Mouse (Mus musculus): ENCODE measurements around the gene Lsamp. TPM values are rescaled to one million over a fixed set of nuclear protein-coding genes. Genes with fewer than 3 reads are reported as not detected.

Gene Lsamp
- polyA plus RNA-seq, 1 experiment from 2014 or later: 31.1 TPM

DNA sequence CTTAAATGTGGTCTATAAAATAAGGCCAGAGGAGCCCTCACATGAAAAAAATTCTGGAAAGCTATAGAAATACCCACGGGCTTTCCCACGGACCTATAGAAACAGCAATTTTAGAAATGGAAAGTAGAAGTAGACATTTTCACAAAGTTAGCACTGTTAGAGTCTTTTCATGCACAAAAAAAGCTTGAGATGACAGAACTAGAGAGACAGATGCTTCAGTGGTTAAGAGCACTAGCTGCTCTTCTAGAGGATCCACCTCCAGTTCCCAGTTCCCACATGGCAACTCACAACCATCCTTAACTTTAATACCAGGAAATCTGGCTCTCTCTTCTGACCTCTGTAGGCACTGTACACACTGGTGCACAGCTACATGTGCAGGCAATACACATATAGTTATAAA, 2049.3 kb downstream of the Lsamp start:
- H3K36me3 ChIP-seq: no peaks in the 10 kb centered on the region
- H3K27ac ChIP-seq: no peak overlapping the region
- no peak overlapping the region for H3K9ac ChIP-seq
- no peak overlapping the region for H3K4me2 ChIP-seq (replicated peaks)
- no peak overlapping the region for H3K4me3 ChIP-seq
- no peaks in the 10 kb centered on the region for H3K4me1 ChIP-seq
- H3K27me3 ChIP-seq: no peaks in the 10 kb centered on the region
- WGBS: 96% methylated on average over 2 of the region's 2 CpGs
- no peaks in the 10 kb centered on the region for H3K9me3 ChIP-seq (replicated peaks)
- ATAC-seq (ENCODE audit: low FRiP score): no peak

DNA sequence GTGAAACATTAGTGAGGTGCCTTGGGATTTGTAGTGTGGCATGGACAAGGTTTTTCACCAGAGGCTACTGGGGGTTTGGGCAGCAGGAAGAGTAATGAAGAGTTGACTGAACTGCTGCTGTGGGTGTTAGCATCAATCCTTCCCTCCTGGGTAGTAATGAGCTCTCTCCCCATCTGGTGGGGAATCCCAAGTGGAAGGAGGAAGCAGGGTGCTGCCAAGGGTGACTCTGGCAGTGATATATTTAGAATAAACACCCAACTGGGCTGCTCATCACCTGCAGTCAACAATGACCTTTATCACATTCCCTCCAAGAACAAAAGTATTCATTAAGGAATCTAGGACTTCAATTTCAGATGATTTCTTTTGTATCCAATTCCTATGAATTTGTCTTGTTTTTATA, 2064.0 kb downstream of the Lsamp start:
- H3K27ac ChIP-seq: no peak overlapping the region
- H3K4me1 ChIP-seq: no peaks in the 10 kb centered on the region
- no peak overlapping the region for H3K4me2 ChIP-seq (replicated peaks)
- ATAC-seq (ENCODE audit: low FRiP score): no peak
- H3K9me3 ChIP-seq (replicated peaks): no peaks in the 10 kb centered on the region
- no peak overlapping the region for H3K4me3 ChIP-seq
- H3K27me3 ChIP-seq: no peaks in the 10 kb centered on the region
- no peak overlapping the region for H3K9ac ChIP-seq
- no peaks in the 10 kb centered on the region for H3K36me3 ChIP-seq

DNA sequence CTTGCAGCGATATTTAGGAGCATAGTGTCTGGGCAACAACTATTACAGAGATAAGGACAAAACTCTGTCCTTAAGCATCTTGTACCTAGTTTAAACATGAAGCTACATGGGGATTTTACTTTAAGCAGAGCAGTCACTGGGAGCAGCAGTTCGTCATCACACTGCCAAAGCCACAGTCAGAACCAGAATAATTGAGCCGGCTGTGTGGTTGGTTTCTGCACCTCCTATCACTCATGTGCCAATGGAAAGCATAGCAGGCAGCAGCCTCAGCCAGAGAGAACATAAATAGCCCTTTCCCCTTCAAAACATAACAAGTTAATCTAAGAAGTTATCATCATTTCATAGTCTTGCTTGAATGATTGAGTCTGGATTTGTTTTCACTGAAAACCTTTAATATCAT, 2075.8 kb downstream of the Lsamp start:
- no peak overlapping the region for H3K4me3 ChIP-seq
- H3K4me1 ChIP-seq: no peaks in the 10 kb centered on the region
- H3K9ac ChIP-seq: no peak overlapping the region
- H3K4me2 ChIP-seq (replicated peaks): no peak overlapping the region
- ATAC-seq (ENCODE audit: low FRiP score): no peak
- no peaks in the 10 kb centered on the region for H3K36me3 ChIP-seq
- H3K27me3 ChIP-seq: no peaks in the 10 kb centered on the region
- H3K9me3 ChIP-seq (replicated peaks): no peaks in the 10 kb centered on the region
- 71% methylated on average over 3 of the region's 3 CpGs for whole genome bisulfite sequencing
- H3K27ac ChIP-seq: no peak overlapping the region

DNA sequence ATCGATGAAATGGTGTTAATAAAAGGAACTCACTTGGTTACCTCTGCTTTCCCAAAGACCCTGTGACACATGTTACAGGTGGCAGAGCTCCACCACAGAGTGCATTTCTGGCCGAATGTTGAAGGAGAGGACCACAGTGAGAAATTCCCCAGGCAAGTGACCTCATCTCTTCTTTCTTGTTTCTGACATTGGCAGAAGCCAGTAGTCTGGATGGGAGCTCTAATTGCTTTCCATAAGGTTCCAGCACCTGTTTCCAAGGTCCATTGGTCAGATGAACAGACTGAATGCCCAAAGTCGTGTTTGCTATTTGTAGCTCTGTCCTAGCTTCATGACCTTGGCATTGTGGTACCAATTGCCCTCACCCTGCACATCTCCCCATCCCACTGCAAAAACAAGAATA, 2090.2 kb downstream of the Lsamp start:
- H3K4me3 ChIP-seq: no peak overlapping the region
- H3K27ac ChIP-seq: no peak overlapping the region
- no peaks in the 10 kb centered on the region for H3K9me3 ChIP-seq (replicated peaks)
- no peaks in the 10 kb centered on the region for H3K4me1 ChIP-seq
- H3K27me3 ChIP-seq: no peaks in the 10 kb centered on the region
- H3K4me2 ChIP-seq (replicated peaks): no peak overlapping the region
- 81% methylated on average over 3 of the region's 3 CpGs for WGBS
- no peak for ATAC-seq (ENCODE audit: low FRiP score)
- H3K36me3 ChIP-seq: no peaks in the 10 kb centered on the region
- no peak overlapping the region for H3K9ac ChIP-seq

DNA sequence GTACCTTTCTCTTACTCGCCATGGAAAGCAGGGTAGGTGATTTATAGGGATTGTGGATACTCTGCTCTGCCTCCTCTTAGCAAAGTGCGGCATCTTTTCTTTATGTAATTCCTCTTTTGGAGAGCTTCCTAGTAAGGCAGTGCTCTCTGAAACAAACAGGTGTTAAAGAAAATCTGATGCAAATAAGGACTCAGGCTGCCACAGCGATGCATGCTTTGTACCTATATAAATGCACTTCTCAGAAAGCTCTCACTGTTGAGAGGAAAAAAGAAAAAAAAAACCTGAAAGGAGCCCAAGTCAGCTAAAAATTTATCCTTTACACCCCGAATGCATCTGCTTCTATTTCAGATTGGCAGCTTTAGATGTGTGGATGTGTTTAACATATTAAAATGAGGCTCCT, 2095.4 kb downstream of the Lsamp start:
- Histone ChIP-seq H3K4me3 (no peak overlapping the region), H3K4me1 (no peaks in the 10 kb centered on the region), H3K27ac (no peak overlapping the region), H3K9ac (no peak overlapping the region), H3K27me3 (no peaks in the 10 kb centered on the region), H3K36me3 (no peaks in the 10 kb centered on the region), H3K4me2 (replicated peaks) (no peak overlapping the region), H3K9me3 (replicated peaks) (no peaks in the 10 kb centered on the region)
- WGBS: 80% methylated on average over 4 of the region's 4 CpGs
- no peak for ATAC-seq (ENCODE audit: low FRiP score)

DNA sequence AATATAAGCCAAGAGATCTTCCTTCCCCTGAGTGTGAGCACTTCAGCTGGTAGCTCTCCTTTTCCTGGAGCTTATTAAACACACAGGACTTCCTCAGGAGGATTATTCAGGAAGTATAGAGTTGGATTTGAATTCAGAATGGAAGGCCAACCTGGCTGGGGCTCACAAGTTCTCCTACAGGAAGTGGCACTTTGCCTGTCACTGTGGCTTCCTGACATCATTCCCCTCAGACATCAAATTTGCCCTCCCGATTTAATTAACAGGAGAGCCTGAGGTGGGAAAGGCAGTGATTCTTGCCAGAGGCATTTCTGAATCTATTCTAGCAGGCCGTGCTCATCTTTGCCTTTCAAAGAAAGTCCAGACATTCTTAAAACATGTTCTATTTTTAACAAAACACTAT, 2097.4 kb downstream of the Lsamp start:
- no peaks in the 10 kb centered on the region for H3K9me3 ChIP-seq (replicated peaks)
- no peak for ATAC-seq (ENCODE audit: low FRiP score)
- H3K36me3 ChIP-seq: no peaks in the 10 kb centered on the region
- H3K9ac ChIP-seq: no peak overlapping the region
- H3K27me3 ChIP-seq: no peaks in the 10 kb centered on the region
- H3K4me2 ChIP-seq (replicated peaks): no peak overlapping the region
- no peaks in the 10 kb centered on the region for H3K4me1 ChIP-seq
- H3K27ac ChIP-seq: no peak overlapping the region
- no peak overlapping the region for H3K4me3 ChIP-seq
- 66% methylated on average over 2 of the region's 2 CpGs for WGBS

DNA sequence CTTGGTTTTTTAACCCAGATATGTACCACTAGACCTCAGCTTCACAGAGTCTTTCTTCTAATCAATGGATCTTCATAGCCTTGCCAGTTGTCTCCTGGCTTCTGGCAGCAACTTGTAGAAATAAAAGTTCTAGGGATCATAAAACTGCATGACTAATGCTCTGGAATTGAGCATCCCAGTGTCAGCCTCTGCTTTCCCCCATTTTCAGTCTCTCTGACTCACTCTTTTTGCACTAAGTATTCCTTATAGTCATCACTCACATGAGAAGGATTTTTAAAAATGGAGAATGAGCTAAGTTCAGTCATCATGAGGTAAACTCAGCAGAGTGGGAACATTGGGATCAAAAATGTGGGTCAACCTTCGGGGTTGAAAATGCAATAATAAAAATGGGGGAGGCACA, 2113.3 kb downstream of the Lsamp start:
- no peak for ATAC-seq (ENCODE audit: low FRiP score)
- H3K9me3 ChIP-seq (replicated peaks): no peaks in the 10 kb centered on the region
- H3K4me2 ChIP-seq (replicated peaks): no peak overlapping the region
- no peak overlapping the region for H3K4me3 ChIP-seq
- H3K4me1 ChIP-seq: no peaks in the 10 kb centered on the region
- 86% methylated on average over 1 of the region's 1 CpGs for WGBS
- H3K27me3 ChIP-seq: no peaks in the 10 kb centered on the region
- H3K36me3 ChIP-seq: no peaks in the 10 kb centered on the region
- H3K27ac ChIP-seq: no peak overlapping the region
- H3K9ac ChIP-seq: no peak overlapping the region

DNA sequence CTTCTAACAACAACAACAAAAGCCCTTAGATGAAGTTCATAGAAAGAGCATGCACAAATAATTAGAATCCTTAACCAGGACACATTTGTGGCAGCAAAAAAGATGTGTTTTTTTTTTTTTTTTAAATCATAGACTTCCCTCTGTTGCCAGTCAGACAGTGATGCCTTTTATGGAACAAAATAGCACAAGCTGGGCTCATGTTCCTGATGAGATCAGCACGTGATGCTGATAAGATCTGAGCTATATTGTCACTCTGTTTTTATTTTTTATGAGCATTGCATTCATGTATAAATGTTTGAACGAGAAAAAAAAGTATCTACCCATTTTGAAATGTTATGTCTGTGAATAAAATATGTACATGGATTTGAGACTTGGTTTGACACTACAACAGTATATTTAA, 2118.0 kb downstream of the Lsamp start:
- Histone ChIP-seq H3K4me3 (no peak overlapping the region), H3K9me3 (replicated peaks) (no peaks in the 10 kb centered on the region), H3K9ac (no peak overlapping the region), H3K36me3 (no peaks in the 10 kb centered on the region), H3K4me2 (replicated peaks) (no peak overlapping the region), H3K27me3 (no peaks in the 10 kb centered on the region), H3K4me1 (no peaks in the 10 kb centered on the region), H3K27ac (no peak overlapping the region)
- WGBS: 71% methylated on average over 2 of the region's 2 CpGs
- ATAC-seq (ENCODE audit: low FRiP score): no peak

DNA sequence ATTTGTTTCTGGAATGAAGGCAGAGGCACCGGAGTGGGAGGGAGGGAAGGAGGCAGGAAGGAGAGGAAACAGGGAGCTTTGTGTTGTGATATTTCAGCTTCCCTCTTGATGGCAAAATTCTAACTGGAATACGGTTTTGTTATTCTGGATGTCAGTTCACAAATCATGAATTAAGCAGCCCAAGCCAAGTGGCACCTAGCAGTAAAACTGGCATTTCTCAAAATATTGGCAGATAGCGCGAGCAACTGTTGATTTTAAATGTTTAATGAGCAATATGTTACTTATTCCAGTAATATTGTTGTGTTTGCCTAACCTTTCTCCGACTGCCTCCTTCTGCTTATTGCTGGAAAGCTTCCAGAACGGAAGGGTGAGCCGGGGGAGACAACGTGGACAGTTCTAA, 2118.5 kb downstream of the Lsamp start:
- ATAC-seq (ENCODE audit: low FRiP score): no peak
- no peaks in the 10 kb centered on the region for H3K4me1 ChIP-seq
- WGBS: 84% methylated on average over 8 of the region's 8 CpGs
- no peaks in the 10 kb centered on the region for H3K36me3 ChIP-seq
- H3K9me3 ChIP-seq (replicated peaks): no peaks in the 10 kb centered on the region
- H3K9ac ChIP-seq: no peak overlapping the region
- no peak overlapping the region for H3K4me3 ChIP-seq
- H3K27me3 ChIP-seq: no peaks in the 10 kb centered on the region
- H3K27ac ChIP-seq: no peak overlapping the region
- no peak overlapping the region for H3K4me2 ChIP-seq (replicated peaks)

DNA sequence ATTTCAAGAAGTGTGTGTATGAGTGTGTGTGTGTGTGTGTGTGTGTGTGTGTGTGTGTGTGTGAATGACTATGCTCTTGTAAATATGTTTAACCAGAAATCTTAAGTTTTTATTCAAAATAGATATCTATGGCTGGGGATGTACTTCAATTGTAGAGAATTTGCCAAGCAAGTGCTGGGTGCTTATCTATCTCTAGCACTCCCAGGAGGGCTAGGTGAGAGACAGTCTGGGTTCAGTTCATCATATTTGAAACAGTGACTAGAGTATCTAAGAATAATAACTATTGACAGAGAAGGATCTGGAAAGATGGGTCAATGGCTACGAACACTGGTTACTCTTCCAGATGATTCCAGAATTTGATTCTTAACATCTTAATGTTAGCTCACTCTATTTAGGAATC, 2128.1 kb downstream of the Lsamp start:
- H3K9ac ChIP-seq: no peak overlapping the region
- H3K36me3 ChIP-seq: no peaks in the 10 kb centered on the region
- no peak overlapping the region for H3K4me3 ChIP-seq
- 90% methylated on average over 1 of the region's 1 CpGs for WGBS
- H3K27ac ChIP-seq: no peak overlapping the region
- no peaks in the 10 kb centered on the region for H3K9me3 ChIP-seq (replicated peaks)
- no peak overlapping the region for H3K4me2 ChIP-seq (replicated peaks)
- no peaks in the 10 kb centered on the region for H3K27me3 ChIP-seq
- no peak for ATAC-seq (ENCODE audit: low FRiP score)
- no peaks in the 10 kb centered on the region for H3K4me1 ChIP-seq

DNA sequence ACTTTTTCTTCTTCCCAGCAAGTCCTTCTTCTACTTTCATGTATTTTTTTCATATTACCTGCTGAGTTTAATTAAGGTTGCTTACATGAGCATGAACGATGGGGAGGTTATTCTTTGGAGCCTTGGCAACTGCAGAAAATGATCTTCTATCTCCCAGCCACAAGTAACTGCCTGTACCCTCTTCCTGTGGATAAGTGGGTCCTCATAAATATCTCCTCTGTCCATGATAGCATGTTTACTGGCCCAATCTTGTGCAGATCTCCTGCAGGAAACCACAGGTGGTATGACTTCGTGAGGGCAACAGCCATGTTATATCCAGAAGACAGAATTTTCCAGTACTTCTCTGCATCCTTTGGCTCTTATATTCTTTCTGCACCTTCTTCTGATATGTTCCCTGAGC, 2129.1 kb downstream of the Lsamp start:
- no peak overlapping the region for H3K27ac ChIP-seq
- H3K4me2 ChIP-seq (replicated peaks): no peak overlapping the region
- no peaks in the 10 kb centered on the region for H3K27me3 ChIP-seq
- no peaks in the 10 kb centered on the region for H3K4me1 ChIP-seq
- no peak for ATAC-seq (ENCODE audit: low FRiP score)
- H3K4me3 ChIP-seq: no peak overlapping the region
- H3K9me3 ChIP-seq (replicated peaks): no peaks in the 10 kb centered on the region
- no peaks in the 10 kb centered on the region for H3K36me3 ChIP-seq
- H3K9ac ChIP-seq: no peak overlapping the region
- 83% methylated on average over 2 of the region's 2 CpGs for WGBS

DNA sequence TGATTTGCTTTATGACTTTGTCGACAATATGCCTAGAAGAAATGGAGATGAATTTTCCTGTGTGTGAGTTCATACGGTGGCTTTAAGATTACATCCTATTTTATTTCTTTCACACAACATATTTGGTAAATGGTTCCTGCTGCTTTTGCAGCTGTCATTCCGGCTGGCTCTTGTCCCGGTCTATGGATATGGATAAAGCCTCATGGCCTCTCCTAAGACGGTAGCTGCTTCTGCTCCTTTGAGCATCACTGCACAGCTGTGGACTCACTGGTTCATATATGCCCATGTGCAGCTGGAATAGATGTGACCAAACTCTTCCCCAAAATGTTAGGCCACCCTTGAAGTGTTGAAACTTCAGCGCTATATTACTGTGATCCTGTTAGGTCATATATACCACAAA, 2137.6 kb downstream of the Lsamp start:
- H3K27me3 ChIP-seq: no peaks in the 10 kb centered on the region
- no peaks in the 10 kb centered on the region for H3K4me1 ChIP-seq
- H3K9me3 ChIP-seq (replicated peaks): no peaks in the 10 kb centered on the region
- H3K4me3 ChIP-seq: no peak overlapping the region
- no peak for ATAC-seq (ENCODE audit: low FRiP score)
- no peaks in the 10 kb centered on the region for H3K36me3 ChIP-seq
- 88% methylated on average over 6 of the region's 6 CpGs for WGBS
- H3K4me2 ChIP-seq (replicated peaks): no peak overlapping the region
- H3K27ac ChIP-seq: no peak overlapping the region
- no peak overlapping the region for H3K9ac ChIP-seq

DNA sequence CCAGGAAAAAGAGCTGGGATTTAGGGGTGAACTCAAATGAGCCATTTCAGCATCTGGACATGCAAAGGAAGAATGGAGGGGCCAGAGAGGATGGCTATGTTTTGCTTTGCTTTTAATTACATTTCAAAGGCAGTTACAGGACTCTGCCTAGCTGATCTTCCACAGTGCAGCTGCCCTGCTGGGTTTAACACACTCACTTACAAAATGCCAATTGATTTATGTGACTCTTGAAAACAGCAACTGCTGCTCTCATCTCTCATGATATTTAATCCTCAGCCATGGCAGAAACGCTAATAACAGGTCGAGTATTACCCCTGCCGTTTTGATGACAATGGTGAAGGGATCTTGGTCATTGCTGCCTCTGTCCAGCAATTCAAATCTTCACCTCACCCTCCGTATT, 2139.7 kb downstream of the Lsamp start:
- H3K4me1 ChIP-seq: no peaks in the 10 kb centered on the region
- H3K36me3 ChIP-seq: no peaks in the 10 kb centered on the region
- ATAC-seq (ENCODE audit: low FRiP score): no peak
- H3K27ac ChIP-seq: no peak overlapping the region
- H3K27me3 ChIP-seq: no peaks in the 10 kb centered on the region
- H3K9me3 ChIP-seq (replicated peaks): no peaks in the 10 kb centered on the region
- H3K4me3 ChIP-seq: no peak overlapping the region
- no peak overlapping the region for H3K4me2 ChIP-seq (replicated peaks)
- WGBS: 73% methylated on average over 4 of the region's 4 CpGs
- H3K9ac ChIP-seq: no peak overlapping the region

DNA sequence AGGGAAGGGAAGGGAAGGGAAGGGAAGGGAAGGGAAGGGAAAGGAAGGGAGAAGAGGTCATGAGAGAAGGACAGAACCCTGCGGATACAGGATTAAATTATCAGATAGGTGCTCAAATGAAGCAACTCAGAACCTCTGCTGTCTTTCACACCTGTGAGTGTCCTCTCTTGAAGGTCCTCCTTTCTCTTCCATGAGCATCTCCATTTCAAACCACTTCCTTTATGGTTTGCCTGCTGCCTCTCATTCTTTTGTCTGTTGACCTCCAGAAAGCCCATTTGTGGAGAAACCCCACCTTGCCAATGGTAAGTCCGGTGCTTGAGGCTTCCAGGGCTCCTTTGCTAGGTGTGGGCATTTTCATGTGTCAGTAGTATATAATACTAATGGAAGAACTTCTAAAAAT, 2141.9 kb downstream of the Lsamp start:
- Histone ChIP-seq H3K9me3 (replicated peaks) (no peaks in the 10 kb centered on the region), H3K36me3 (no peaks in the 10 kb centered on the region), H3K4me2 (replicated peaks) (no peak overlapping the region), H3K27me3 (no peaks in the 10 kb centered on the region), H3K27ac (no peak overlapping the region), H3K4me3 (no peak overlapping the region), H3K4me1 (no peaks in the 10 kb centered on the region), H3K9ac (no peak overlapping the region)
- 92% methylated on average over 2 of the region's 2 CpGs for WGBS
- no peak for ATAC-seq (ENCODE audit: low FRiP score)
